Mouse (Mus musculus): ENCODE data around the gene Hyal4.

Gene Hyal4

DNA sequence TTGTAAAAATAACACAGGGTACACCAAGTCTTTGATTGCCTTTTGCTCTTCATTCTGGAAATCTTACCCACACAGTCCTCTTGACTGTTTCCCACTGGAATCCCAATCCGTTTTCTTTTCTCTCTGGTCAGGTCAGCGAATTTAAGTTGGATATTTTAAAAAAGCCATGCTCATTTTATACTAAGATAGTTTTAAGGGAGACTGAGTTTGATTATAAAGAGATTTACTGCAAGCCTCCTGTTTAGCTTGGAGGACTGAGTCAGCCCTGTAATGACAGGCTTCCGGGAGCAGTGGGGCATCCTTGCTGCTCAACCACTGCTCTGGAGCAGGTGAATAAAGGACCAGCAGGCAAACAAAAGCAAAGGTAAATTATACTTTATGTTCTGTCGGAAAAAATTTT, at the start of gene Hyal4:
TSS of gene Hyal4 (plus strand) at position 301 of the 400 bp plus-strand sequence.
- no peak for DNase-seq

DNA sequence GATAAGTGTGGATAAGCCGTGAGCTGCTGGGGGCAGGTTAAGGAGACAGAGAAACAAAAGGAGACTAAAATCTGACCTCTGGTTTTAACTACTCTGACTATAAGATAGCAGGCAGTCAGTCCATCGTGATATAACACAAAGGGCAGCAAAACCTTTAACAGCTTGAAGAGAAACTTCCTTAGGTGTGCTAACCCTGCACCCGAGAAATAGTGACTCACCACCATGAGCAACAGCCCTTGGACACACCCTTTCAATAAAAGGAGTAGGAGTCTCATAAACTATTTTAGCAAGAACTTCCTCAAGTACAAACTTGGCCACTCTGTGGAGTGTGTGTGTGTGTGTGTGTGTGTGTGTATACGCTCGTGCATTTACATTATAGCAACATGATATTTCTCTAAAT, 41.0 kb upstream of the Hyal4 start:
- no peak for DNase-seq

DNA sequence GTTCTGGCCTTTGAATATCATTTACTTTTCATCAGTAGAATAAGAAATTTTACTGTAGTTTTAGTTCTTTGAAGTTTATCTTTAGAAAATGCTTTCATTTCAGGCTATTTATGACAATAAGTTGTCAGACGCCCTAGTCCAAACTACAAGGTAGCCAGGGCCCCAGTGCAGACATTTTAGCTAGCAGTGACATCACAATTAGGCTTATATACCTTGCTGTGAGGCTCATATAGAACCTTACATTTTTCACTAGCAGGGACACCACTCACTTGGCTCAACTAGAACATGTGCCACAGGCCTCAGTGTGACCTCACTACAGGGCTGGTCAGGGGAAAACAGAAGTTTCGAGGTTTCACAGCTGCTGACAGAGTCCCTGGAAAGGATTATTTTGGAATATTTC, 40.6 kb upstream of the Hyal4 start:
- DNase-seq: no peak

DNA sequence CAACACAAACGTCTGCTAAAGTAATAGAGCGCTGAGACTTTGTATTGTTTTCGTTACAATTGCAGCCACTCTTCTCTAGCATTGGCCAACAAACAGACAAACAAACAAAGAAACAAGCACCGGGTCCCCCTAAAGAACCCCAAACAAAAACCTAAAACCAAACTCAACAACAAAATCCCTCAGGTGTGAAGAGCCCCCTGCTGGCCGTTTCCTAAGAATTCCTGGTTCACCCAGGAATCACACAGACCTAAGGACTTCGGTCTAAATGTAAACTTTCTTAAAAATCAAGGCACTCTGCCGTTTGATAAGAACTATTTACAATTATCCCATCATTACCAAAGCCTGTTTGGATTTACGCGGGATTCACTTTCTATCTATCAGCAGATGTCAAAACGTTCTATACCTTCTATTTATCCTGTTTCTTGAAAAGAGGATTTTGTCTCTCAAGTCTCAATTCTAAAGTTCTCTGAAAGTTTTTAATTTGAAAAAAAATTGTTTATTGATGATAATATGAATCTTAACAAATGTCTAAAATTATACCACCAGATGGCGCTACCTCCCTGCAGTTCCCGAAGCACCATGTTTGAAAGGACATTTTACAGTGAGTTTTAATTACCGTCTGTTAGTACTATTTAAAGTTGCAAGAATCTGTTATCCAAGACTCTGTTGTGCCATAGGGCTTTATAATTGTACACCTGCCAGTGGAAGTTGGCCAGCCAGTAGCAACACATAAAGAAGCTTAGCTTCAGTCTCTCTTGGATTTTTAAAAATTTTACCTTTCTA, 26.6 kb upstream of the Hyal4 start:
- peak; percentile 13 to 54 for DNase-seq

DNA sequence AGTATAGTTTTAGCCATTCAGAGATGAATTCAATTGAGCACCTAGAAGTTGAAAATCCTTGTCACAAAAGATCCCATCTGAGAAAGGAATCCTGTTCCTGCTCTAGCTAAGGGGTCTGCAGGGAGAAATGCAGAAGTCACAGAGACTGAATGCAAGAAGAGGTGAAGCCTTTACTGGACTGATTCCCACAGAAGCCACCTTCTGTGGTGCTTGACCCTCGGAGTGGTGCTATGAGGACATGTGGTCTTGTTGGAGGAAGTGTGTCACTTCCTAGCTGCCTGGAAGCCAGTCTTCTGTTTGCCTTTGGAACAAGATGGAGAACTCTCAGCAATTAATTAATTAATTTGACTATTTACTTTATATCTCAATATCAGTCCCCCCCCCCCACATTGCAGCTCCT, 20.0 kb upstream of the Hyal4 start:
- DNase-seq: no peak

DNA sequence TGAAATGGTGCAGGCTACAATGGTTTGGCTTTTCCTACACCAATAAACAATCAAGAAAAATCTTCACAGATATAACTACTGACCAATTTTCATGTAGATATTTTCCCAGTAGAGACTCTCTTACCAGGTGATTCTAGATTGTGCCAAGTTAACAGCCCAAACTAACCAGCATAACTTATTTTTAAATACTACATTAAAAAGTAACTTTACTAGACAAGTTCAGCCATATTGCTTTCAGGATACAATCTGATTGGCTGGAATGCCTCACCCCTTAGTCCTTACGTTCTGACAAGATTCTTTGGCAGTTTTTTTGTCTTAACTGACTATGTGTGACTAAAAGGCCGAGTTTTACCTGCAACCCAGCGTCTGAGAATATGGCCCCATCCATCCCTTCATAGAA, 15.2 kb upstream of the Hyal4 start, which contains the start of gene Hyal6:
TSS of gene Hyal6 (plus strand) at position 301 of the 400 bp plus-strand sequence.
- no peak for DNase-seq

DNA sequence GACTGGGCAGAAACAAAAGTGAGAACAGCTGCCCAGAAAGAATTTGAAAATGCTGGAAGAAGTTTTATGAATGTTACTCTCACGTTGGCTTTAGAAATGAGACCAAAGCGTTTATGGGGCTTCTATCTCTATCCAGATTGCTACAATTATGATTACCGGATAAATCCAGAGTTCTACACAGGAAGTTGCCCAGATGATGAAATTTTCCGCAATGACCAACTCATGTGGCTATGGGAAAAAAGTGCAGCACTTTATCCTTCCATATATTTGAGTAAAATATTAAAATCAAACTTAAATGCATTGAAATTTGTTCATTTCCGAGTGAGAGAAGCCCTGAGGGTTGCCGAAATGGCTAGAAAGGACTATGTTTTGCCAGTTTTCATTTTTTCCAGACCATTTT, 13.6 kb upstream of the Hyal4 start:
- no peak for DNase-seq

DNA sequence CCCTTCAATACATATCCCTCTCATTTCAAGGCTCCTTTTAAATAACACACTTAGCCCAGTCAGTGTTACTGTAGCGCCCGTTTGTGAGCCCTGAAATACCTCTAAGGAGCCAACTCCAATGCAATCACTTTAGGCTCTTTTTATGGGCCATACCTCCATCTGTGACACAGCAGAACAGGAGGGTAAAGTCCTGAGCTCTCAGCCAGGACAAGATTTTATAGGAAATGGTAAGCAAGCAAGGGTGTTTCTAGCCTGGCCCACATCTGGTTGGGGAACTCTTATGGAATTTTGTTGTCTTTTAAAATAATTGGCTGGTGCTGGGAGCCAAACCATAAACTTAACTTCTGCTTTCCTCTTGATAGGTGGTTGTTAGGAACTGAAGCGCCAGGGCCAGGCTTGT, 11.2 kb downstream of the Hyal4 start:
- no peak for DNase-seq

DNA sequence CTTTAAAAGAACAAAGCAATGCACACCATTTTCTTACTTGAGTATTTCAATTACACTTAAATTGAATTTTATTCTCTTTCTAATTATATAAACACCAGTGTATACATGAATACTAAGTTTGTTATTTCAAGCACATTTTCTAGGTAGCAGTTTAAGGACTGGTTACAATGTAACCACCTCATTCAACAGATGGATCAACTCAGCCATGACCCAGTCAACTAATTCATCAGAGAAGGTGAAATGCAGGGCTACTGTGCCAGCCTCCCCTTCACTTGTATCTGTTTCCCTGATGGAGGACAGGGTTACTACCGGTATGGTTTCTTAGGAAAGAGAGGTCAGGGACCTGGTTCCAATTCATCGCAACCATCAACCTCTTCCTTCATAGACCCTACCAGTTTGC, 18.1 kb downstream of the Hyal4 start:
- no peak for DNase-seq

DNA sequence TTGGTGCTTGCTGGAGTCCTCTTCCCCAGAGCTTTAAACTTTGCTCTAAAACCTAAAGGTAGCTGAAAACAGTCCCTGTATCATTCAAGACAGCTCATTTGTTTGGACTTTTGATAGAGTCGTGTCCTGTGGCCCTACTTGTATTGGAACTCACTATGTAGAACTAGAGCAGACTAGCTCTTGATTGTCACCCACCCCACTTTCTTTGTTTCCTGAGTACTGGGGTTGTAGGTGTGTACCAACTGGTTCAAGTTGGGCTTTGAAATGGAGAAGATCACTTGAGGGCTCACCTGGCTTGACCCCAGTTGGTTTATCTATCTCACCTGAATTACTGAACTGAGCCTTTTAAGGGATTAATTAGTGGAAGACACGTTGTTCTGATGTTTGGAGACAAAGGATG, 31.1 kb downstream of the Hyal4 start:
- DNase-seq: no peak

DNA sequence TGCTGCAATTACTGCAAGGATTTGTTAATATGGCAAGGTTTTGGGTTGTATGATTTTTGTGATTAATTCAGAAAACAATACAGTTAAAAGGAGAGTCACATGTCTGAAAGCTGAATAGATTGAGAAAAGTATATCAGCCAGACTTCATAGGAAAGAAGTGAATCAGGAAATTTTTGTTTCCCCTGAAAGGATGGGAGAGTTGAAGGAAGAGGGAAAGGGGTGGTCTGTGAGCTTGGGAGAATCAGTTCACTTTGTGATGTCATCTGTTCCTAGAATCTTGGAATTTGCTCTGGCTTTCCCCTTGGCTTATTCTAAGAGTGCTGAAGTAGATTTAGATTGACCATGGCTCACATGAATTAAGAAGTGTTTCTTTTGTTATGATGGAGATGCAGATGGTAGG, 42.8 kb downstream of the Hyal4 start, which contains the start of gene Spam1:
TSS of gene Spam1 (plus strand) at position 301 of the 400 bp plus-strand sequence.
- no peak for DNase-seq

All from cerebellum, postnatal 25 days (tissue).